Mouse (Mus musculus) CH12.LX (cell line): ENCODE data around the gene Rpn1.

Source experiments
- CTCF ChIP-seq, 2 experiments: IDR thresholded peaks in 1 of 2; conservative IDR thresholded peaks in 1 of 2; 2 replicates each; pipeline ENCODE4 v1.5.1; 2011 to 2012; ENCODE audit warnings: low read depth in 2 of 2, low read length in 2 of 2, improper control_type of control experiment in 1 of 2, inconsistent platforms in 1 of 2, mild to moderate bottlenecking in 1 of 2, moderate library complexity in 1 of 2
- EP300 ChIP-seq: IDR thresholded peaks from 2 replicates; pipeline ENCODE4 v1.6.1; 2011; ENCODE audit warnings: low read length, improper control_type of control experiment
- GABPA ChIP-seq: IDR thresholded peaks from 2 replicates; pipeline ENCODE4 v1.6.1; 2012; ENCODE audit warnings: low read depth, low read length, improper control_type of control experiment, inconsistent platforms; ENCODE audit not compliant: insufficient replicate concordance
- MAX ChIP-seq: IDR thresholded peaks from 2 replicates; pipeline ENCODE4 v1.6.1; 2011; ENCODE audit warnings: low read length, improper control_type of control experiment
- MXI1 ChIP-seq: IDR thresholded peaks from 2 replicates; pipeline ENCODE4 v1.6.1; 2011; ENCODE audit warnings: mild to moderate bottlenecking, low read depth, low read length, improper control_type of control experiment
- POLR2AphosphoS2 ChIP-seq: IDR thresholded peaks from 2 replicates; pipeline ENCODE4 v1.6.1; 2011; ENCODE audit warnings: low read depth, low read length, improper control_type of control experiment
- SMC3 ChIP-seq: IDR thresholded peaks from 2 replicates; pipeline ENCODE4 v1.6.1; 2011; ENCODE audit warnings: low read depth, low read length, improper control_type of control experiment
- TBP ChIP-seq: conservative IDR thresholded peaks from 2 replicates; pipeline ENCODE4 v1.6.1; 2011; ENCODE audit warnings: low read depth, low read length, improper control_type of control experiment
- TCF12 ChIP-seq: IDR thresholded peaks from 2 replicates; pipeline ENCODE4 v1.6.1; 2014; ENCODE audit warnings: low read depth, mild to moderate bottlenecking, inconsistent platforms, low read length, improper control_type of control experiment
- ZMIZ1 ChIP-seq: IDR thresholded peaks from 2 replicates; pipeline ENCODE4 v1.6.1; 2012; ENCODE audit warnings: low read depth, mild to moderate bottlenecking, inconsistent platforms, low read length, improper control_type of control experiment
- ZNF384 ChIP-seq: IDR thresholded peaks from 2 replicates; pipeline ENCODE4 v1.6.1; 2012; ENCODE audit warnings: low read depth, low read length, improper control_type of control experiment, inconsistent platforms

DNA sequence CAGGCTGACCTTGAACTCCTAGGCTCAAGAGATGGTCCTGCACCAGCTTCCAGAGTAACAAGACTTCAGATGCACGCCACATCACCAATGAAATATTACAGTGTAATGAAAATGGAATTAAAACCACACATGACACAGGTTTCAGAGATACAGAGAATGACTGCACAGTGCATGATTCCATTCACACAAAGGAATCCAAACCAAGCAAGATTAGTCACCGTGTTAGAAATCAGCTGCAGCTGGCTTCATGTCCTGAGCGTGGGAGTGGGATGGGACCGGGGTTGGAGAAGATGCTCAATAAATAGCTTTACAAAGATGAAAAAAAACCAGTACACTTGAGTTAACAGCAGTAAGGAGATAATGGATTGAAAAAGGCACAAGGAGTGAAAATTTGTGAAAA is 44.9 kb upstream of the Rpn1 start:
- TF ChIP-seq CTCF (conservative IDR thresholded peaks at IDR 0.05 in 1 of 2, IDR thresholded peaks at IDR 0.05 in 1 of 2; ENCODE audit: low read depth in 2 of 2, low read length in 2 of 2) (no peak), GABPA (no peak), TBP (no peak), ZMIZ1 (no peak), ZNF384 (no peak), SMC3 (no peak), MAX (no peak), MXI1 (no peak), EP300 (no peak), TCF12 (no peak), POLR2AphosphoS2 (no peak)
